8 mouse cellular contexts compared by ENCODE assay signal in the genomic region with DNA sequence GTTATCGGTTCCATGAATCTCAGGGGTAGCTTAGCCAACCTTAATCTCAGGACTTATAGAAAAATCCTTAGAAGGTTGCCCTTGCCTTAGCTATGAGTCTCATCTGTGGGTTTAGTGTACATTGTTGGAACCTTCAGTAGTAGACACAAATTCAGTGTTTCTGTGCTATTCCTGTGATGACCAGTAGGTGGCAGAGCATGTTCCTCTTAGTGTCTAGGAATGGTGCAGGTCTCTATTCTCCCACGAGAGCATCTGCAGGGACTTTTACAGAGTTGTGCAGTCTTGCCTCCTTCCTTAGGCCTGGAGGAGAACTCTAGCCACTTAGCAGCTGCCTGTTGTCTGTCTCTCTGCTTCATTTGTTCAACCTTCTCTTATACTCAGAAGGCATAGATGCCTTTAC.
DNase-seq lines count a peak whose midpoint lies in the region; ATAC-seq lines count a peak whose summit lies in the region.

No protein-coding gene starts in this region.

- WGBS in hindbrain, embryonic 15.5 days = 40% methylated on average over 2 of the region's 2 CpGs

- H3K4me3 ChIP-seq in hindbrain, embryonic 15.5 days = no peak overlapping the region

- ATAC-seq in hindbrain, embryonic 15.5 days (ENCODE audit: low FRiP score, low read depth) = 0 out of 2 replicates have a peak, but pooled peaks have one; percentile 25
- peak; percentile 37; the same call in 1 of the 2 replicates for ATAC-seq in megakaryocyte, adult 5-6 weeks (ENCODE audit: poor library complexity, severe bottlenecking)

- H3K27ac ChIP-seq in hindbrain, embryonic 15.5 days (replicated peaks) = no peak overlapping the region

- DNase-seq in ES-CJ7 (ENCODE audit: low read depth, low spot score) = peak; percentile 80
- peak; percentile 61 for DNase-seq in adipocyte (ENCODE audit: low spot score)
- DNase-seq in embryo, embryonic 11.5 days (ENCODE audit: low read depth, low spot score) = peak; percentile 56
- DNase-seq in layer of hippocampus, postnatal 10 days (ENCODE audit: low spot score in 2 of 2) = peak; percentile 71 to 82
- peak; percentile 61 for DNase-seq in right cerebral cortex, postnatal 14 days
- no peak for DNase-seq in ovary, postnatal 36 days (ENCODE audit: low spot score)

- no peaks in the 10 kb centered on the region for H3K36me3 ChIP-seq in hindbrain, embryonic 15.5 days

- H3K9ac ChIP-seq in hindbrain, embryonic 15.5 days = no peak overlapping the region

- H3K4me2 ChIP-seq in hindbrain, embryonic 15.5 days = no peak overlapping the region

- no peaks in the 10 kb centered on the region for H3K27me3 ChIP-seq in hindbrain, embryonic 15.5 days

- H3K4me1 ChIP-seq in hindbrain, embryonic 15.5 days (replicated peaks) = peaks cover 31% of the 10 kb centered on the region

- no peaks in the 10 kb centered on the region for H3K9me3 ChIP-seq in hindbrain, embryonic 15.5 days
